Mouse (Mus musculus): ENCODE results near the gene Gal3st4. TPM values are rescaled to one million over a fixed set of nuclear protein-coding genes. Genes with fewer than 3 reads are reported as not detected.

Gal3st4 gene
- polyA plus RNA-seq, 1 experiment from 2014 or later: 1.0 TPM

DNA sequence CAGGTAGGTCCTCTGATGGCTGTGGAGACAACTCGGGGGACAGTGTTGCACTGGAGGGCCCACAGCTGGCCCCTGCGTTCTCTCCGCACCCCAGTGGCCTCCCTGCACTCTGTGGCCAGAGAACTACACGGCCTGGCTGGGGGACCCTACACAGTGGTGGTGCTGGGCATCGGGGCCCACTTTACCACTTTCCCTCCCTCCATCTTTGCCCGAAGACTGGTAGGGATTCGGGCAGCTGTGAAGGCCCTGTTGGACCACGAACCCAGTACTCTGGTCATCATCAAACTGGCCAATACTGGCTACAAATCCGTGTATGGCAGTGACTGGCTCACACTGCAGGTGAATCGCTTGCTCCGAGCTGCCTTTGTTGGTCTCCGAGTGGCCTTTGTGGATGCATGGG is 21.5 kb downstream of the Gal3st4 start:
- H3K27ac ChIP-seq (replicated peaks): no peak overlapping the region
- H3K36me3 ChIP-seq: no peaks in the 10 kb centered on the region
- WGBS: 78% methylated on average over 12 of the region's 12 CpGs
- no peak overlapping the region for H3K4me2 ChIP-seq
- H3K4me1 ChIP-seq: peaks cover 8% of the 10 kb centered on the region
- H3K4me3 ChIP-seq: no peak overlapping the region
- no peak overlapping the region for H3K9ac ChIP-seq
- H3K9me3 ChIP-seq: no peaks in the 10 kb centered on the region
- no peak for ATAC-seq (ENCODE audit: extremely low read depth, insufficient number of reproducible peaks, low FRiP score, low TSS enrichment)
- H3K27me3 ChIP-seq (replicated peaks): no peaks in the 10 kb centered on the region

DNA sequence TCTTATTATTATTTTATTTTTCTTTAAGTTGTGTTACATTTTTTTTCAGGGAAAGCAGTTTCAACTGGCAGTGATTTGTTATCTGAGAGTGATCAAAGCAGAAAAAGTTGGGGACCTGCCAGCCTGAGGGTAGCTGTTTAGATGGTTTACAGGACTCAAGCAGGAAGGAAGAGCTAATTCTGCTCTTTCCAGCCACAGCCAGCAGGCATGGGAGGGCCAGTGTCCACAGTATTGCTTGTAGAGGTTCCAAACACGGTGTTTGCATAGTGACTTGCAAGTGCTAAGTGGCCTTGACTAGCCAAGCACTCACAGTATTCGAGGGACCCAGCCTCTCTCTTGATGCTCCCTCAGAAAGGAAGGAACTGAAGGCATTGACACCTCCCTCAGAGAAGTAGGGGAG is 31.1 kb downstream of the Gal3st4 start:
- 30% methylated on average over 2 of the region's 2 CpGs for WGBS
- H3K27me3 ChIP-seq (replicated peaks): no peaks in the 10 kb centered on the region
- H3K4me1 ChIP-seq: no peaks in the 10 kb centered on the region

DNA sequence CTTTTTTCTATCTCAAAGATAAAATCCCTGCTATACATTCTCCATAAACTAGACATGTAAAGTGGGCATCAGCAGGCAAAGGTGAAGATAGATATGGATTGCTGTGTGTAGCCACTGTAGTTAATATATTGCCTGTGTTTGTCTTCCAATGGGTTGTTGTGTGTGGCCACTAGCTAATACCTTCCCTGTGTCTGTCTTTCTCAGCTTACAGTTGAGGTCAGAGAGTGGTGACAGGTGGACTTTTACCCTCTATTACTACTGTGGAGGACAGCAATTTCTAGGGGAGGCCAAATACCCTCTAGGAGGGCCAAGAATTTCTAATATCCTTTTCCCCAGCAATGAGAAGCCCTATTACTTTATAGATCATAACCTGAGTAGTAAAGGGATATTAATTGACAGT is 38.4 kb downstream of the Gal3st4 start:
- H3K9ac ChIP-seq: no peak overlapping the region
- no peaks in the 10 kb centered on the region for H3K27me3 ChIP-seq (replicated peaks)
- H3K4me1 ChIP-seq: no peaks in the 10 kb centered on the region
- no peaks in the 10 kb centered on the region for H3K9me3 ChIP-seq
- H3K4me2 ChIP-seq: no peak overlapping the region
- no peak overlapping the region for H3K4me3 ChIP-seq
- ATAC-seq (ENCODE audit: extremely low read depth, insufficient number of reproducible peaks, low FRiP score, low TSS enrichment): no peak
- no peaks in the 10 kb centered on the region for H3K36me3 ChIP-seq
- no peak overlapping the region for H3K27ac ChIP-seq (replicated peaks)

More for the DNA sequence above, 31.1 kb downstream of the Gal3st4 start:
- no peaks in the 10 kb centered on the region for H3K36me3 ChIP-seq
- H3K27ac ChIP-seq (replicated peaks): no peak overlapping the region
- no peak overlapping the region for H3K4me3 ChIP-seq
- H3K4me2 ChIP-seq: no peak overlapping the region
- no peak overlapping the region for H3K9ac ChIP-seq
- no peaks in the 10 kb centered on the region; the same call in 1 of the 2 replicates for H3K9me3 ChIP-seq
- no peak for ATAC-seq (ENCODE audit: extremely low read depth, insufficient number of reproducible peaks, low FRiP score, low TSS enrichment)

DNA sequence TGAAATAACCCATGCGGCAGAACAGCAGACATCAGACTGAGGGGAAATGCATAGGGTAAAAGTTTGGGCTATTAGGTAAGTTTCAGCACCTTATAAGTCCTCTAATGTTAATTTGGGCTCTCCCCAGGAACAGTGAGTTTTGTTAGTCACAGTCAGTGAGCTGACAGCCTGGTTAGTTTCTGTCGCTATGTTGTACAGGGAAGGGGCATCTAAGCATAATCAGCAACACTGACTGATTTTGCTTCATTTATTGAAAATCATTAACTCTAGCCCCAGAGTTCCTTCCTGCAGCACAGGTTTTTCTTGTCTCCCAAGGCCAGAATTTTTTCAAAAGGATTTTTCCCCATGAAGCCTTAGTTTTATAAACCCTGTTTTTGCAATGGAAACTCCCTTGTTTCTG is 38.9 kb downstream of the Gal3st4 start:
- WGBS: 74% methylated on average over 2 of the region's 2 CpGs
- Histone ChIP-seq H3K27ac (replicated peaks) (no peak overlapping the region), H3K4me1 (no peaks in the 10 kb centered on the region), H3K9me3 (no peaks in the 10 kb centered on the region), H3K9ac (no peak overlapping the region), H3K4me3 (no peak overlapping the region), H3K4me2 (no peak overlapping the region), H3K36me3 (no peaks in the 10 kb centered on the region), H3K27me3 (replicated peaks) (no peaks in the 10 kb centered on the region)
- no peak for ATAC-seq (ENCODE audit: extremely low read depth, insufficient number of reproducible peaks, low FRiP score, low TSS enrichment)

DNA sequence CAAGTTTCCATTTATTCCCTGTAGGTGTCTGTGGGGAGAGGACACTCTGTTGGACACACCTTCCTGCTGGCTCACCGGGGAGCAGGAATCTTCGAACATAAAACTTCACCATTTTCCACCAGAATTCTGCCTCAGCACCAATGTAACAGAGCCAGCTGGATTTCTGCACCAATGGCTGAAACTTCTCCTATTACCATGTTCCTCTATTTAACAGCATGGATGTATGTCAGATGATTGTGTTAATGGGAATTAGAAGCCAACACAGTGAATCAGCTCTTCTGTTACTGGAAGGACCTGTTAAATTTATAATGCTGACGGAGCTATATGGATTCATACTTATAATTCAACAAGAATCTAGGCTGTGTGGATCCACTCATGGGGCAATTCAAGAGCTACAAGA is 43.1 kb downstream of the Gal3st4 start:
- Histone ChIP-seq H3K27me3 (replicated peaks) (no peaks in the 10 kb centered on the region), H3K4me2 (no peak overlapping the region), H3K9me3 (no peaks in the 10 kb centered on the region), H3K4me3 (no peak overlapping the region), H3K9ac (no peak overlapping the region), H3K4me1 (no peaks in the 10 kb centered on the region), H3K27ac (replicated peaks) (no peak overlapping the region), H3K36me3 (no peaks in the 10 kb centered on the region)
- no peak for ATAC-seq (ENCODE audit: extremely low read depth, insufficient number of reproducible peaks, low FRiP score, low TSS enrichment)
- WGBS: 79% methylated on average over 3 of the region's 3 CpGs

DNA sequence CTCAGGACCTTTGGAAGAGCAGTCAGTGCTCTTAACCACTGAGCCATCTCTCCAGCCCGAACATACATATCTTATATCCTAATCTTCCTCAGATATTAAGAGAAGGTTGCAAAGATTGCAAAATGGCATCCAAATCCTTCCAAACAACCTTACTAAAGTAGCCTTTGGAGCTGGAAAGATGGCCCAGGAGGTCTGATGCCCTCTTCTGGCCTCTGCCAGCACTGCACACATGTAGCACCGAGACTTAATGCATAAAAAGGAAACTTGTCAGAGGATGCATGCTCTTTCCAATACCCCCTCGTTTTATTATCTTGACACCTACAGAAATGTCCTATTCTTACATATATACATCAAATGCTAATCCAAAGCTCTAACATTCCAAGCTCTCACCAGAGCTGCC is 44.6 kb downstream of the Gal3st4 start:
- no peaks in the 10 kb centered on the region for H3K27me3 ChIP-seq (replicated peaks)
- H3K9me3 ChIP-seq: no peaks in the 10 kb centered on the region
- H3K9ac ChIP-seq: no peak overlapping the region
- H3K4me2 ChIP-seq: no peak overlapping the region
- WGBS: 58% methylated on average over 3 of the region's 3 CpGs
- no peak overlapping the region for H3K27ac ChIP-seq (replicated peaks)
- no peak for ATAC-seq (ENCODE audit: extremely low read depth, insufficient number of reproducible peaks, low FRiP score, low TSS enrichment)
- H3K36me3 ChIP-seq: no peaks in the 10 kb centered on the region
- H3K4me3 ChIP-seq: no peak overlapping the region
- no peaks in the 10 kb centered on the region for H3K4me1 ChIP-seq

DNA sequence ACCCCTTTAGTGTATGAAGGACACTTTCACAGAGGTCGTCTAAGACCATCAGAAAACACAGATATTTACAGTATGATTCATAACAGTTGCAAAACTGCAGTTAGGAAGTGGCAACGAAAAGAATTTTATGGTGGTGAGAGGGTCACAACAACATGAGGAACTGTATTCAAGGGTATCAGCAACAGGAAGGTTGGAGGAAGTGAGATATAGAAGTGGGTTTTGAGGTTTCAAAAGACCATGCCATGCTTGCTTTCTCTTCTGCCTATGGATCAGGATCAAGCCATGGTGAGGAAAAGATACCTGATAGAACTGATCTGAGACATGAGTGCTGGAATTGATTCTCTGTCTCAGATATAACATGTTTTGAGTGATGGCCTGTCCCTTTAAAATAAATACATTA is 45.3 kb downstream of the Gal3st4 start:
- Histone ChIP-seq H3K36me3 (no peaks in the 10 kb centered on the region), H3K4me2 (no peak overlapping the region), H3K9ac (no peak overlapping the region), H3K9me3 (no peaks in the 10 kb centered on the region), H3K4me3 (no peak overlapping the region), H3K4me1 (no peaks in the 10 kb centered on the region), H3K27ac (replicated peaks) (no peak overlapping the region), H3K27me3 (replicated peaks) (no peaks in the 10 kb centered on the region)
- no peak for ATAC-seq (ENCODE audit: extremely low read depth, insufficient number of reproducible peaks, low FRiP score, low TSS enrichment)
- WGBS: 52% methylated on average over 2 of the region's 2 CpGs

DNA sequence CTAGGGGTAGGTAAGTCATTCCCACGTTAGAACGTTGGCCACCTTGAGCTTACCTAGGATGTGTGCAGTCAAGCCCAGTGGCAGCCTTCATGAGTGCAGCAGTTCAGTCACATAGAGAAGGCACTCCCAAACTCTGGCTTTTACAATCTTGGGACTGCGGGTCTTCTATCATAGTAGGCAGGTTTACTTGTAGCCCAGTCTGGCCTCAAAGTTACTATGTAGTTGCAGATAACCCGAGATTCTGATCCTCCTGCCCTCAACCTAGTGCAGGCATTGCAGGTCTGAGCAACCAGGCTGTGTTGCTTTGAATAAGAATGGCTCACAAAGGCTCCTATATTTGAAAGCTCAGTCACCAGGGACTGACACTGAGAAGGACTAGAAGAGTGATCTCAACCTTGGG is 46.1 kb downstream of the Gal3st4 start:
- Histone ChIP-seq H3K27me3 (replicated peaks) (no peaks in the 10 kb centered on the region), H3K27ac (replicated peaks) (no peak overlapping the region), H3K9ac (no peak overlapping the region), H3K4me1 (no peaks in the 10 kb centered on the region), H3K36me3 (no peaks in the 10 kb centered on the region), H3K4me3 (no peak overlapping the region), H3K4me2 (no peak overlapping the region), H3K9me3 (no peaks in the 10 kb centered on the region)
- WGBS: 79% methylated on average over 4 of the region's 4 CpGs
- no peak for ATAC-seq (ENCODE audit: extremely low read depth, insufficient number of reproducible peaks, low FRiP score, low TSS enrichment)

DNA sequence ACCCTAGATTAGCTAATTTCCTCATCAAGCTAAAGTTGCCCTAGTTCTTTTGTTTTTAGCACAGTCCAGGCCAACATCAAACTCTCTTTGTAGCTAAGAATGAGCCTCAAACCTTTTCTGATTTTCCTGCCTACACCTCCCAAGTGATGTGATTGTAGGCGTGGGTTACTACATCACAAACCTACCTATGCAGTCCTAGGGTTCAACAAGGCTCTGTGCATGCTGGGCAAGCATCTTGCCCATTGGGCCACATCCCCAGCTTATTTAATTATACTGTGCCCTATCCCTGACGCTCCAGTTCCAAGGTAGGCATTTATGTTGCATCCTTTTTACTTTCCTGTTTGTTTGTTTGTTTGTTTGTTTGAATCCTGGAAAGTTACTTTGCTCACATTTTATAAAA is 46.9 kb downstream of the Gal3st4 start, which contains the start of gene Nxpe5:
TSS of gene Nxpe5 (plus strand) at position 199 of the 400 bp plus-strand sequence.
- H3K4me3 ChIP-seq: no peak within 1 kb of the TSS
- H3K9me3 ChIP-seq: no peaks in the 10 kb centered on the region
- ATAC-seq (ENCODE audit: extremely low read depth, insufficient number of reproducible peaks, low FRiP score, low TSS enrichment): no peak
- H3K4me1 ChIP-seq: no peaks in the 10 kb centered on the region
- 50% methylated on average over 2 of the region's 2 CpGs for WGBS
- H3K27ac ChIP-seq (replicated peaks): no peak within 1 kb of the TSS
- no peak within 1 kb of the TSS for H3K9ac ChIP-seq
- no peak within 1 kb of the TSS for H3K4me2 ChIP-seq
- no peaks in the 10 kb centered on the region for H3K36me3 ChIP-seq
- no peaks in the 10 kb centered on the region for H3K27me3 ChIP-seq (replicated peaks)

DNA sequence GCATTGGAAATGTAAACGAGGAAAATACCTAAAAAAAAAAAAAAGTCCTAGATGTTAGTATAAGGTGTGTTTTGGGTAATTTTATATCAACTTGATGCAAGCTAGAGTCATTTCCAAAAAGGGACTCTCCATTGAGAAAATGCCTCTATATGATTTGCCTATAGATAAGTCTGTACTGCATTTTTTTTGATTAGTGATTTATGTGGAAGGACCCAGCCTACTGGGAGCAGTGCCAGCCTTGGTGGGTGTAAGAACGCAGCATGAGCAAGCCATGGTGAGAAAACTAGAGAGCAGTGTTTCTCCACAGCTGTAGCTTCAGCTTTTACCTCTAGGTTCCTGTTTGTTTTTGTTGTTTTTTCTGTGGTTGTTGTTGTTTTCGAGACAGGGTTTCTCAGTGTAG is 49.4 kb downstream of the Gal3st4 start:
- Histone ChIP-seq H3K27ac (replicated peaks) (no peak overlapping the region), H3K4me1 (no peaks in the 10 kb centered on the region), H3K9me3 (no peaks in the 10 kb centered on the region), H3K9ac (no peak overlapping the region), H3K36me3 (no peaks in the 10 kb centered on the region), H3K4me3 (no peak overlapping the region), H3K4me2 (no peak overlapping the region), H3K27me3 (replicated peaks) (0 out of 2 replicates have a peak, but pooled peaks cover 6% of the 10 kb centered on the region)
- ATAC-seq (ENCODE audit: extremely low read depth, insufficient number of reproducible peaks, low FRiP score, low TSS enrichment): no peak
- 45% methylated on average over 3 of the region's 3 CpGs for WGBS

DNA sequence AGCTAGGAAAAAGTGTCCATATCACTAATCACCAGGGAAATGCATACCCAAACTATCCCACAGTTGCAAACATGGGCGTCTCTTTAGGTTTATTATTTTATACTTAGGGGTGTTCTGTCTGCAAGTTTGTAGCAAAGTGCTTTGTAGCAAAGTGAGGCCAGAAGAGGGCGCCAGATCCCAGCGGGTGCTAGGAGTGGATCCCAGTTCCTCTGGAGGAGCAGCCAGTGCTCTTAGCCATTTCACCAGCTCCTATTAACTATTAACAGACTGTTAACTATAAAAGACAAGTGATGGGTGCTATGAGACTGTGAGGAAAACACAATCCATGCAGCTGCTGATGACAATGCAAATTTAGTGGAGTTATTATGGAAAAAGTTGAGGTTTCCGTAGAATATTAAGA is 50.5 kb downstream of the Gal3st4 start:
- WGBS: 23% methylated on average over 4 of the region's 4 CpGs
- H3K9me3 ChIP-seq: peaks cover 6% of the 10 kb centered on the region; the same call in 1 of the 2 replicates
- no peak for ATAC-seq (ENCODE audit: extremely low read depth, insufficient number of reproducible peaks, low FRiP score, low TSS enrichment)
- 0 out of 2 replicates have a peak, but pooled peaks cover 6% of the 10 kb centered on the region for H3K27me3 ChIP-seq (replicated peaks)
- no peaks in the 10 kb centered on the region for H3K36me3 ChIP-seq
- no peak overlapping the region for H3K9ac ChIP-seq
- H3K4me3 ChIP-seq: no peak overlapping the region
- H3K4me2 ChIP-seq: no peak overlapping the region
- H3K27ac ChIP-seq (replicated peaks): no peak overlapping the region
- no peaks in the 10 kb centered on the region for H3K4me1 ChIP-seq

DNA sequence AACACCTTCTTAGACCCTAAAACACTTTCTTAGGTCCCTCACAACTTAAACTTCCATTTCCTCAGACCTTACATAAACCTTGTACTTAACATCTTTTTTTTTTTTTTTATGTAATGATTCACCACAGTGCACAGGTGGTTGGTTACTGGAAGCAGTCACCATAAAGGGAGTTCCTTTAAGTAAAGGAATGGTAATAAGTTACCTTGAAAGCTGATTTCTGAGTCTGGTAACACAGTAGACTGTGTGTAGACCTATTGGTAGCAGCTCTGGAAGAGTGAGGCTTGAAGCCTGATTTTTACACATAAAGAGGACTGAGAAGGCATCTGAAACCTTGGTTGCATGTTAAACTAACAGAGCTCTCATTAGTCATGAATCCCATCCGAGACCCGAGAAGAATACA is 52.8 kb downstream of the Gal3st4 start:
- H3K9me3 ChIP-seq: peaks cover 26% of the 10 kb centered on the region
- no peak for ATAC-seq (ENCODE audit: extremely low read depth, insufficient number of reproducible peaks, low FRiP score, low TSS enrichment)
- WGBS: 61% methylated on average over 2 of the region's 2 CpGs

More for the DNA sequence above, 52.8 kb downstream of the Gal3st4 start:
- Histone ChIP-seq H3K36me3 (no peaks in the 10 kb centered on the region), H3K27me3 (replicated peaks) (0 out of 2 replicates have a peak, but pooled peaks cover 6% of the 10 kb centered on the region), H3K9ac (no peak overlapping the region), H3K4me1 (no peaks in the 10 kb centered on the region), H3K4me3 (no peak overlapping the region), H3K4me2 (no peak overlapping the region), H3K27ac (replicated peaks) (no peak overlapping the region)
